Mouse (Mus musculus) limb, embryonic 14.5 days (tissue): ENCODE measurements around the gene 1600014C23Rik. TPM values are rescaled to one million over a fixed set of nuclear protein-coding genes. Genes with fewer than 3 reads are reported as not detected.

Experiments
- ATAC-seq: fragments of 200-750 bp; cut with Nextera tagmentation; 2 replicates; pipeline ENCODE4 v1.8.0; 2017; ENCODE audit warnings: low read depth, moderate number of reproducible peaks, moderate TSS enrichment; ENCODE audit not compliant: low FRiP score
- DNase-seq: peaks from one replicate; pipeline ENCODE4 v3.0.0-alpha.2; 2015; ENCODE audit warnings: low spot score
- H3K27ac ChIP-seq: fragments of 300-500 bp; sonication (generic); replicated peaks from 2 replicates; pipeline ENCODE4 v1.5.1; 2014; ENCODE audit warnings: low read depth, mild to moderate bottlenecking, low read length, moderate library complexity, mixed read lengths
- H3K27me3 ChIP-seq: fragments of 300-500 bp; sonication (generic); 2 replicates; pipeline ENCODE4 v1.6.1; 2014; ENCODE audit warnings: low read length, mixed read lengths; ENCODE audit not compliant: control insufficient read depth, insufficient read depth
- H3K36me3 ChIP-seq: fragments of 300-500 bp; sonication (generic); 2 replicates; pipeline ENCODE4 v1.6.1; 2014; ENCODE audit warnings: mild to moderate bottlenecking, low read length, moderate library complexity, mixed read lengths; ENCODE audit not compliant: control insufficient read depth, insufficient read depth
- H3K4me1 ChIP-seq: fragments of 300-500 bp; sonication (generic); 2 replicates; pipeline ENCODE4 v1.6.1; 2014; ENCODE audit warnings: antibody characterized with exemption, low read length, mixed read lengths; ENCODE audit not compliant: control insufficient read depth, insufficient read depth
- H3K4me2 ChIP-seq: fragments of 300-500 bp; sonication (generic); replicated peaks from 2 replicates; pipeline ENCODE4 v1.6.1; 2014; ENCODE audit warnings: low read depth, mild to moderate bottlenecking, low read length, moderate library complexity; ENCODE audit not compliant: severe bottlenecking
- H3K4me3 ChIP-seq: fragments of 300-500 bp; sonication (generic); replicated peaks from 2 replicates; pipeline ENCODE4 v1.5.1; 2014; ENCODE audit warnings: low read length
- H3K9ac ChIP-seq: fragments of 300-500 bp; sonication (generic); 2 replicates; pipeline ENCODE4 v1.6.1; 2014; ENCODE audit warnings: mild to moderate bottlenecking, low read depth, low read length, moderate library complexity; ENCODE audit not compliant: severe bottlenecking
- H3K9me3 ChIP-seq: fragments of 300-500 bp; sonication (generic); 2 replicates; pipeline ENCODE4 v1.6.1; 2016; ENCODE audit warnings: low read length; ENCODE audit not compliant: control insufficient read depth
- POLR2A ChIP-seq: fragments of 200-500 bp; IDR thresholded peaks from 2 replicates; pipeline ENCODE4 v1.8.0; 2012; ENCODE audit warnings: inconsistent platforms, mild to moderate bottlenecking, moderate library complexity, borderline replicate concordance; ENCODE audit not compliant: insufficient read depth, insufficient read length; ENCODE audit errors: extremely low read depth
- WGBS: fragments of 180-500 bp; shearing (Covaris S2); extraction: QIAGEN DNeasy Blood & Tissue Kit; methylation state at CpG from one replicate; pipeline ENCODE4 v1.1.7; 2014; 5-methylcytosine and 5-hydroxymethylcytosine counted together
- polyA plus RNA-seq, 2 experiments: library from polyadenylated mRNA; depleted of rRNA in 1 of 2; stranded (reverse) in 1 of 2; unstranded in 1 of 2; fragments of >200 nt; fragmentation: Nextera tagmentation in 1 of 2; extraction: Ambion mirVana in 1 of 2; gene quantifications; 2 replicates each; pipeline versions ENCODE4 v1.2.1 to v1.2.3; 2012 to 2014

1600014C23Rik gene
- polyA plus RNA-seq, 2 experiments: 0.15 TPM; not detected in 1

DNA sequence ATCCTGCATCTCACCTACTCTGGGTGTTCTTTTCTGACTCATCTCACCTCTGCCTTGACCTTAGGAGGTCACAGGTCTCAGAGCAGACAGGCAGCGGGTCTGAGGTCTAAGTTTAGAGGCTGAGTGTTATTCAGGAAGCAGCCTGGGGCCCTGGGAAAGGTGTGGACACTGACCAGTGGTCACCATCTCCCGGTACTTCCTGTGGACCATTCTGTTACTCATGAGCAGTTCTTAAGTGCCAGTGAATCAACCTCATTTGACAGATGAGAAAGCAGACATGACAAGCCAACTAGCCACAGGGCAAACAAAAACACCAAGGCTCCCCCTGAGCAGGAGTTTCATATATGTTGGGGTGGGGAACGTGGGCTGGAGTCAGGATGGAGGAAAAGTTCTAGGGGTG lies 38.9 kb upstream of the 1600014C23Rik start:
- TF ChIP-seq POLR2A: no peak
- Histone ChIP-seq H3K4me1 (peaks cover 5% of the 10 kb centered on the region; the same call in 1 of the 2 replicates), H3K9ac (no peak overlapping the region), H3K4me2 (no peak overlapping the region), H3K27ac (no peak overlapping the region), H3K9me3 (no peaks in the 10 kb centered on the region), H3K4me3 (no peak overlapping the region), H3K36me3 (no peaks in the 10 kb centered on the region), H3K27me3 (no peaks in the 10 kb centered on the region)
- ATAC-seq (no peak), DNase-seq (no peak)
- WGBS: 57% methylated on average over 3 of the region's 3 CpGs

GRCm38 (mm10) chr17:45772096-45772495 lies 38.5 kb upstream of the 1600014C23Rik start:
- H3K9me3 ChIP-seq: no peaks in the 10 kb centered on the region
- WGBS: 89% methylated on average over 8 of the region's 8 CpGs
- no peak for TF ChIP-seq POLR2A
- H3K4me2 ChIP-seq: no peak overlapping the region
- H3K9ac ChIP-seq: no peak overlapping the region
- no peaks in the 10 kb centered on the region for H3K36me3 ChIP-seq
- H3K4me1 ChIP-seq: peaks cover 10% of the 10 kb centered on the region
- H3K27ac ChIP-seq: no peak overlapping the region
- DNase-seq (no peak), ATAC-seq (no peak)
- no peak overlapping the region for H3K4me3 ChIP-seq
- no peaks in the 10 kb centered on the region for H3K27me3 ChIP-seq

DNA sequence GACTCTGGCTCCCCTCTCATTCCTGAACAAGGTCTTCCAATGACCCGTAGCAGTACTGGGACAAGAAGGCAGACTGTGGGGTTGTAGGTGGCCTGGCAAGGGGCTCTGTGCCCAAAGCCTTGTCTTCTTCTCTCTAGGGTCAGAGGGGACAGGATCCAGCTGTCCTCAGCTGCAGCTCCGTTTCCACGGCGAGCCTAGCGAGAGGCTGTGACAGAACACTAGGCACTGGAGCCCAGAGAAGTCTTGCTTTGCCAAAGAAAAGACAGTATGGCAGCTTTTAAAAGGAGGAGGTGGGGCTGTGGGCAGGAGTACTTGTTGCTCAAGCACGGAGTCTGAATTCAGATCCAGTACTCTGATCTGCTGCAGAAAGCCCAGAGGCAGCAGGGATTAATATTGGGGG lies 36.8 kb upstream of the 1600014C23Rik start:
- H3K27me3 ChIP-seq: no peaks in the 10 kb centered on the region
- H3K36me3 ChIP-seq: no peaks in the 10 kb centered on the region
- no peaks in the 10 kb centered on the region for H3K9me3 ChIP-seq
- DNase-seq (no peak), ATAC-seq (no peak)
- no peak overlapping the region for H3K4me3 ChIP-seq
- H3K27ac ChIP-seq: no peak overlapping the region
- H3K9ac ChIP-seq: no peak overlapping the region
- TF ChIP-seq POLR2A: no peak
- 56% methylated on average over 6 of the region's 6 CpGs for WGBS
- no peak overlapping the region for H3K4me2 ChIP-seq
- H3K4me1 ChIP-seq: peaks cover 23% of the 10 kb centered on the region

DNA sequence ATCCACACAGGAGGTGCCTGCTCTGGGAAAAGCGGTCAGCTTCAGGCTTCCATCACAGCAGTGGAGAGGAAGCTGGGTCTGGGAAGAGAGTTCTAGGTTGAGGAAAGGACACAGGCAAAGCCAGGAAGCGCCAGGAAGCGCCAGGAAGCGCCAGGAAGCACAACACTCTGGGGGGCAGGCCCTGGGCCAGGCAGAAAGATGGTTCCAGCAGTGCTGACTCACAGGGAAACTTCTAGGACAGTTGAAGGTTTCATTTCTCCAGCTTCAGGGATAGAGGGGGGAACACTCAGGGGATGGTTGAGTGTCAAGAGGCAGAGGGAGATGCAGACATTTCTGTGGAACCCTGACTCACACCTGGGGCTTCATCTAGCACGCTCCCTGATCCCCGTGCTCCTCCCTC lies 36.2 kb upstream of the 1600014C23Rik start:
- 72% methylated on average over 6 of the region's 6 CpGs for WGBS
- Histone ChIP-seq H3K27ac (no peak overlapping the region), H3K4me3 (no peak overlapping the region)

GRCm38 (mm10) chr17:45767536-45768146 lies 34.0 kb upstream of the 1600014C23Rik start:
- Histone ChIP-seq H3K27me3 (no peaks in the 10 kb centered on the region), H3K4me1 (peaks cover 23% of the 10 kb centered on the region), H3K4me3 (no peak overlapping the region), H3K36me3 (no peaks in the 10 kb centered on the region), H3K4me2 (peak overlapping the region; percentile 35; the same call in 1 of the 2 replicates), H3K27ac (no peak overlapping the region), H3K9me3 (no peaks in the 10 kb centered on the region), H3K9ac (no peak overlapping the region)
- no peak for DNase-seq
- TF ChIP-seq POLR2A: no peak
- 49% methylated on average over 7 of the region's 9 CpGs for WGBS
- ATAC-seq: no peak

More for the DNA sequence above, 36.2 kb upstream of the 1600014C23Rik start:
- no peaks in the 10 kb centered on the region for H3K27me3 ChIP-seq
- ATAC-seq: no peak
- TF ChIP-seq POLR2A: no peak
- DNase-seq: no peak
- no peak overlapping the region for H3K4me2 ChIP-seq
- H3K9ac ChIP-seq: no peak overlapping the region
- no peaks in the 10 kb centered on the region for H3K36me3 ChIP-seq
- H3K9me3 ChIP-seq: no peaks in the 10 kb centered on the region
- H3K4me1 ChIP-seq: peaks cover 23% of the 10 kb centered on the region
